Mouse (Mus musculus) neural tube, embryonic 13.5 days (tissue): ENCODE measurements around the gene Klhl31. TPM values are rescaled to one million over a fixed set of nuclear protein-coding genes. Genes with fewer than 3 reads are reported as not detected.

Experiments used
- ATAC-seq: fragments of 200-750 bp; cut with Nextera tagmentation; 2 replicates; pipeline ENCODE4 v1.8.0; 2017; ENCODE audit warnings: low read depth, mild to moderate bottlenecking, moderate TSS enrichment, moderate library complexity
- H3K27ac ChIP-seq: fragments of 300-500 bp; sonication (generic); replicated peaks from 2 replicates; pipeline ENCODE4 v1.5.1; 2015; ENCODE audit warnings: moderate library complexity, mild to moderate bottlenecking, inconsistent platforms
- H3K27me3 ChIP-seq: fragments of 300-500 bp; sonication (generic); 2 replicates; pipeline ENCODE4 v1.6.1; 2015; ENCODE audit warnings: mild to moderate bottlenecking, inconsistent platforms
- H3K36me3 ChIP-seq: fragments of 300-500 bp; sonication (generic); 2 replicates; pipeline ENCODE4 v1.6.1; 2015; ENCODE audit warnings: mild to moderate bottlenecking, inconsistent platforms
- H3K4me1 ChIP-seq: fragments of 300-500 bp; sonication (generic); replicated peaks from 2 replicates; pipeline ENCODE4 v1.6.1; 2015; ENCODE audit warnings: inconsistent platforms
- H3K4me2 ChIP-seq: fragments of 300-500 bp; sonication (generic); 2 replicates; pipeline ENCODE4 v1.6.1; 2015; ENCODE audit warnings: inconsistent platforms, mild to moderate bottlenecking, moderate library complexity
- H3K4me3 ChIP-seq: fragments of 300-500 bp; sonication (generic); 2 replicates; pipeline ENCODE4 v1.5.1; 2015; ENCODE audit warnings: mild to moderate bottlenecking, inconsistent platforms
- H3K9ac ChIP-seq: fragments of 300-500 bp; sonication (generic); 2 replicates; pipeline ENCODE4 v1.6.1; 2015; ENCODE audit warnings: moderate library complexity, mild to moderate bottlenecking, inconsistent platforms
- H3K9me3 ChIP-seq: fragments of 300-500 bp; sonication (generic); 2 replicates; pipeline ENCODE4 v1.6.1; 2016; ENCODE audit warnings: inconsistent platforms
- WGBS: fragments of 180-500 bp; shearing (Covaris S2); methylation state at CpG from one replicate; pipeline ENCODE4 v1.1.7; 2015; 5-methylcytosine and 5-hydroxymethylcytosine counted together
- polyA plus RNA-seq: library from polyadenylated mRNA; unstranded; fragments of >200 nt; fragmentation: Nextera tagmentation; extraction: Ambion mirVana; gene quantifications from 2 replicates; pipeline ENCODE4 v1.2.1, GENCODE M21; 2015

Klhl31 gene
- polyA plus RNA-seq, 1 experiment from 2014 or later: 0.28 TPM

GRCm38 (mm10) chr9:77673218-77673617 lies 36.9 kb downstream of the Klhl31 start:
- WGBS: 81% methylated on average over 4 of the region's 4 CpGs
- H3K9me3 ChIP-seq: peaks cover 12% of the 10 kb centered on the region; the same call in 1 of the 2 replicates
- no peaks in the 10 kb centered on the region for H3K27me3 ChIP-seq
- ATAC-seq: no peak
- no peak overlapping the region for H3K27ac ChIP-seq
- H3K4me1 ChIP-seq: no peaks in the 10 kb centered on the region
- H3K4me3 ChIP-seq: no peak overlapping the region
- no peak overlapping the region for H3K4me2 ChIP-seq
- H3K36me3 ChIP-seq: no peaks in the 10 kb centered on the region
- no peak overlapping the region for H3K9ac ChIP-seq

GRCm38 (mm10) chr9:77673986-77674385 lies 37.7 kb downstream of the Klhl31 start:
- peaks cover 12% of the 10 kb centered on the region; the same call in 1 of the 2 replicates for H3K9me3 ChIP-seq
- no peaks in the 10 kb centered on the region for H3K36me3 ChIP-seq
- 82% methylated on average over 2 of the region's 2 CpGs for WGBS
- H3K4me2 ChIP-seq: no peak overlapping the region
- H3K4me1 ChIP-seq: no peaks in the 10 kb centered on the region
- H3K27ac ChIP-seq: no peak overlapping the region
- no peak overlapping the region for H3K9ac ChIP-seq
- no peak for ATAC-seq
- no peak overlapping the region for H3K4me3 ChIP-seq
- H3K27me3 ChIP-seq: no peaks in the 10 kb centered on the region

GRCm38 (mm10) chr9:77684938-77685337 lies 48.6 kb downstream of the Klhl31 start:
- no peak overlapping the region for H3K9ac ChIP-seq
- no peaks in the 10 kb centered on the region for H3K27me3 ChIP-seq
- 89% methylated on average over 4 of the region's 4 CpGs for WGBS
- H3K4me1 ChIP-seq: no peaks in the 10 kb centered on the region
- no peak overlapping the region for H3K27ac ChIP-seq
- no peaks in the 10 kb centered on the region for H3K36me3 ChIP-seq
- H3K4me3 ChIP-seq: no peak overlapping the region
- no peak for ATAC-seq
- no peaks in the 10 kb centered on the region for H3K9me3 ChIP-seq
- no peak overlapping the region for H3K4me2 ChIP-seq

- H3K36me3 ChIP-seq: no peaks in the 10 kb centered on the region
- H3K4me2 ChIP-seq: no peak overlapping the region
- 85% methylated on average over 5 of the region's 5 CpGs for WGBS
- H3K4me1 ChIP-seq: no peaks in the 10 kb centered on the region
- H3K27ac ChIP-seq: no peak overlapping the region
- ATAC-seq: no peak
- no peak overlapping the region for H3K4me3 ChIP-seq
- no peaks in the 10 kb centered on the region for H3K27me3 ChIP-seq
- no peaks in the 10 kb centered on the region for H3K9me3 ChIP-seq
- H3K9ac ChIP-seq: no peak overlapping the region
Measured at GRCm38 (mm10) chr9:77685825-77686500, 49.7 kb downstream of the Klhl31 start.

- no peaks in the 10 kb centered on the region for H3K4me1 ChIP-seq
- ATAC-seq: no peak
- H3K9me3 ChIP-seq: no peaks in the 10 kb centered on the region
- WGBS: 84% methylated on average over 7 of the region's 7 CpGs
- H3K4me3 ChIP-seq: no peak overlapping the region
- no peaks in the 10 kb centered on the region for H3K36me3 ChIP-seq
- no peaks in the 10 kb centered on the region for H3K27me3 ChIP-seq
- no peak overlapping the region for H3K4me2 ChIP-seq
- no peak overlapping the region for H3K27ac ChIP-seq
- H3K9ac ChIP-seq: no peak overlapping the region
Measured at GRCm38 (mm10) chr9:77692707-77693106, 56.4 kb downstream of the Klhl31 start.

- Histone ChIP-seq H3K4me3 (no peak overlapping the region), H3K27ac (no peak overlapping the region), H3K9ac (no peak overlapping the region), H3K9me3 (no peaks in the 10 kb centered on the region), H3K4me1 (no peaks in the 10 kb centered on the region), H3K27me3 (no peaks in the 10 kb centered on the region), H3K4me2 (no peak overlapping the region), H3K36me3 (no peaks in the 10 kb centered on the region)
- no peak for ATAC-seq
- WGBS: 98% methylated on average over 1 of the region's 1 CpGs
Measured at GRCm38 (mm10) chr9:77693405-77693804, 57.1 kb downstream of the Klhl31 start.

- WGBS: 81% methylated on average over 5 of the region's 5 CpGs
- Histone ChIP-seq H3K27ac (no peak overlapping the region), H3K4me1 (no peaks in the 10 kb centered on the region), H3K27me3 (no peaks in the 10 kb centered on the region), H3K36me3 (no peaks in the 10 kb centered on the region), H3K9me3 (no peaks in the 10 kb centered on the region), H3K4me2 (no peak overlapping the region), H3K9ac (no peak overlapping the region), H3K4me3 (no peak overlapping the region)
- no peak for ATAC-seq
Measured at GRCm38 (mm10) chr9:77695586-77695985, 59.3 kb downstream of the Klhl31 start.

- H3K4me3 ChIP-seq: no peak overlapping the region
- H3K9ac ChIP-seq: no peak overlapping the region
- H3K27me3 ChIP-seq: no peaks in the 10 kb centered on the region
- H3K36me3 ChIP-seq: no peaks in the 10 kb centered on the region
- no peak overlapping the region for H3K27ac ChIP-seq
- no peaks in the 10 kb centered on the region for H3K4me1 ChIP-seq
- H3K4me2 ChIP-seq: no peak overlapping the region
- ATAC-seq: no peak
- 92% methylated on average over 4 of the region's 4 CpGs for WGBS
- no peaks in the 10 kb centered on the region for H3K9me3 ChIP-seq
Measured at GRCm38 (mm10) chr9:77703476-77703875, 67.2 kb downstream of the Klhl31 start.

- Histone ChIP-seq H3K9me3 (no peaks in the 10 kb centered on the region), H3K4me3 (no peak overlapping the region), H3K27me3 (no peaks in the 10 kb centered on the region), H3K36me3 (no peaks in the 10 kb centered on the region), H3K27ac (no peak overlapping the region), H3K9ac (no peak overlapping the region), H3K4me2 (no peak overlapping the region), H3K4me1 (no peaks in the 10 kb centered on the region)
- ATAC-seq: no peak
- WGBS: 75% methylated on average over 4 of the region's 4 CpGs
Measured at GRCm38 (mm10) chr9:77704108-77704507, 67.8 kb downstream of the Klhl31 start.

GRCm38 (mm10) chr9:77706515-77706914 lies 70.2 kb downstream of the Klhl31 start:
- Histone ChIP-seq H3K4me1 (no peaks in the 10 kb centered on the region), H3K27me3 (no peaks in the 10 kb centered on the region), H3K4me2 (no peak overlapping the region), H3K4me3 (no peak overlapping the region), H3K9me3 (no peaks in the 10 kb centered on the region), H3K36me3 (no peaks in the 10 kb centered on the region), H3K27ac (no peak overlapping the region), H3K9ac (no peak overlapping the region)
- ATAC-seq: no peak
- WGBS: 91% methylated on average over 6 of the region's 6 CpGs

- no peaks in the 10 kb centered on the region for H3K27me3 ChIP-seq
- 83% methylated on average over 9 of the region's 9 CpGs for WGBS
- no peaks in the 10 kb centered on the region for H3K36me3 ChIP-seq
- H3K4me3 ChIP-seq: no peak overlapping the region
- no peak overlapping the region for H3K27ac ChIP-seq
- no peak overlapping the region for H3K4me2 ChIP-seq
- no peak for ATAC-seq
- no peaks in the 10 kb centered on the region for H3K4me1 ChIP-seq
- no peak overlapping the region for H3K9ac ChIP-seq
- H3K9me3 ChIP-seq: no peaks in the 10 kb centered on the region
Measured at GRCm38 (mm10) chr9:77707433-77708139, 71.3 kb downstream of the Klhl31 start.

- Histone ChIP-seq H3K4me1 (no peaks in the 10 kb centered on the region), H3K27me3 (no peaks in the 10 kb centered on the region), H3K4me2 (no peak overlapping the region), H3K9me3 (no peaks in the 10 kb centered on the region), H3K4me3 (no peak overlapping the region), H3K9ac (no peak overlapping the region), H3K36me3 (no peaks in the 10 kb centered on the region), H3K27ac (no peak overlapping the region)
- WGBS: 58% methylated on average over 5 of the region's 5 CpGs
- ATAC-seq: no peak
Measured at GRCm38 (mm10) chr9:77708950-77709349, 72.7 kb downstream of the Klhl31 start.
